29 mouse cellular contexts compared by ENCODE assay signal in the genomic region with DNA sequence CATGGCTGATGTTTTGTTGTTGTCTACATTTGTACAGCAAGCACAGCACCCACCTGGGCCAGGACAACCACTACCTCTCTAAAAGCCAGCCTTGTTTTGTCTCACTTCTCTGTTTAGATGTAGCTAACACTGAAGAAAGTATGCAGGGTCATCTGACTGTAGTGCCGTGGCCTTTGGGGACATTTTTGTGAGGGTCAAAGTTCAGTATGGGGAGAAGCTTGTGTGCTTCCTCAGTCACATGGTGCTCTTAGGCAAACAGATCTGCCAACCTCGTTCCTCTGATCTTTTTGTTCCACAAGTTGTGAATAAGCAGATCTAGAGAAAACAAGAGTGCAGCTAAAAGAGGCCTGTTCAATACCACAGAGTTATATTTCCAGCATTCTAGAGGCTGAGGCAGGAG. TPM values are rescaled to one million over a fixed set of nuclear protein-coding genes. Genes with fewer than 3 reads are reported as not detected.
DNase-seq lines count a peak whose midpoint lies in the region; ATAC-seq and TF ChIP-seq lines count a peak whose summit lies in the region.
"Had no signal": no experiment of that assay in that cellular context is flagged by ENCODE, and none has a peak within 500 bp of the region (broad histone marks: within the 10 kb centered on the region; RNA-seq: fewer than 3 reads in every experiment).

No protein-coding gene starts in this region.

- no peak for TF ChIP-seq CTCF in liver, adult 2 months (IDR thresholded peaks at IDR 0.05; ENCODE audit: low read depth, low read length)

- no peaks in the 10 kb centered on the region for H3K9me3 ChIP-seq in liver, embryonic 11.5 days (ENCODE audit: control insufficient read depth, low read length)
- H3K9me3 ChIP-seq in midbrain, embryonic 11.5 days (ENCODE audit: control insufficient read depth, low read length): no peaks in the 10 kb centered on the region
- H3K9me3 ChIP-seq in midbrain, embryonic 15.5 days: no peaks in the 10 kb centered on the region
- H3K9me3 ChIP-seq: heart, embryonic 13.5 days; hindbrain, embryonic 15.5 days; neural tube, embryonic 13.5 days had no signal

- no peak for TF ChIP-seq POLR2A in liver, adult 2 months (IDR thresholded peaks at IDR 0.05; ENCODE audit: extremely low read depth, insufficient read depth, low read length)

- ATAC-seq in liver, embryonic 11.5 days (replicated peaks; ENCODE audit: low FRiP score): no peak
- no peak for ATAC-seq in midbrain, embryonic 11.5 days (ENCODE audit: low FRiP score)
- no peak for ATAC-seq in midbrain, embryonic 15.5 days (replicated peaks)
- ATAC-seq: forebrain, embryonic 16.5 days; lung, postnatal 0 days had no signal

- no peak overlapping the region for H3K4me3 ChIP-seq in liver, adult 2 months (ENCODE audit: insufficient read depth, low read depth, low read length)
- H3K4me3 ChIP-seq in liver, embryonic 11.5 days (ENCODE audit: low read depth, low read length): no peak overlapping the region
- H3K4me3 ChIP-seq in midbrain, embryonic 11.5 days (ENCODE audit: low read depth, low read length): no peak overlapping the region
- no peak overlapping the region for H3K4me3 ChIP-seq in midbrain, embryonic 15.5 days
- H3K4me3 ChIP-seq: erythroblast, embryonic 14.5 days; gastrocnemius, adult 2 months; heart, adult 2 months; heart, embryonic 13.5 days; hindbrain, embryonic 15.5 days; layer of hippocampus, adult 2 months; neural tube, embryonic 13.5 days had no signal

- WGBS in liver, adult 2 months: 7% methylated on average over 2 of the region's 2 CpGs
- WGBS in liver, embryonic 11.5 days: 34% methylated on average over 2 of the region's 2 CpGs
- WGBS in midbrain, embryonic 11.5 days: 38% methylated on average over 2 of the region's 2 CpGs
- WGBS in midbrain, embryonic 15.5 days: 37% methylated on average over 2 of the region's 2 CpGs

- peaks cover 13% of the 10 kb centered on the region; the same call in 1 of the 2 replicates for H3K79me2 ChIP-seq in liver, adult 2 months (ENCODE audit: control insufficient read depth, insufficient read depth, low read length)

- peak; percentile 23 for DNase-seq in heart, adult 11 months
- no peak for DNase-seq in heart, adult 9 months (ENCODE audit: low spot score in 2 of 2)
- peak; percentile 100 for DNase-seq in liver, adult 2 months (ENCODE audit: extremely low read depth, low read depth, low spot score)
- DNase-seq in liver, embryonic 11.5 days (ENCODE audit: low spot score): no peak
- DNase-seq in midbrain, embryonic 11.5 days (ENCODE audit: low spot score, missing footprints): peak; percentile 80
- DNase-seq in MN1 (ENCODE audit: low spot score): no peak
- no peak for DNase-seq in layer of hippocampus, adult 9-11 months
- DNase-seq: adrenal gland, postnatal 25 days; cerebellum, adult 11-12 months; cerebellum, adult 9-11 months; gastrocnemius, adult 2 months; gastrocnemius, postnatal 36 days; heart, adult 2 months; heart, postnatal 10 days; kidney, adult 11 months; kidney, postnatal 36 days; left cerebral cortex, postnatal 4 days; right cerebral cortex, postnatal 4 days had no signal

- no peak overlapping the region for H3K4me2 ChIP-seq in liver, embryonic 11.5 days
- no peak overlapping the region for H3K4me2 ChIP-seq in midbrain, embryonic 11.5 days
- no peak overlapping the region for H3K4me2 ChIP-seq in midbrain, embryonic 15.5 days
- H3K4me2 ChIP-seq: heart, embryonic 13.5 days; hindbrain, embryonic 15.5 days; neural tube, embryonic 13.5 days had no signal

- peaks cover 49% of the 10 kb centered on the region for H3K4me1 ChIP-seq in liver, adult 2 months (ENCODE audit: control insufficient read depth, insufficient read depth, low read length)
- no peaks in the 10 kb centered on the region for H3K4me1 ChIP-seq in liver, embryonic 11.5 days (replicated peaks; ENCODE audit: control insufficient read depth, insufficient read depth, low read length)
- H3K4me1 ChIP-seq in midbrain, embryonic 11.5 days (ENCODE audit: control insufficient read depth, insufficient read depth, low read length): peaks cover 6% of the 10 kb centered on the region; the same call in 1 of the 2 replicates
- H3K4me1 ChIP-seq in midbrain, embryonic 15.5 days: peaks cover 5% of the 10 kb centered on the region; the same call in 1 of the 2 replicates
- H3K4me1 ChIP-seq: hindbrain, embryonic 15.5 days; neural tube, embryonic 13.5 days had no signal

- peaks cover 23% of the 10 kb centered on the region; the same call in 1 of the 2 replicates for H3K36me3 ChIP-seq in liver, adult 2 months (ENCODE audit: control insufficient read depth, insufficient read depth, low read length)
- no peaks in the 10 kb centered on the region for H3K36me3 ChIP-seq in liver, embryonic 11.5 days (ENCODE audit: control insufficient read depth, insufficient read depth, low read length)
- no peaks in the 10 kb centered on the region for H3K36me3 ChIP-seq in midbrain, embryonic 11.5 days (ENCODE audit: control insufficient read depth, insufficient read depth, low read length)
- H3K36me3 ChIP-seq in midbrain, embryonic 15.5 days (replicated peaks): no peaks in the 10 kb centered on the region
- H3K36me3 ChIP-seq: heart, embryonic 13.5 days; hindbrain, embryonic 15.5 days; neural tube, embryonic 13.5 days had no signal

- no peaks in the 10 kb centered on the region for H3K27me3 ChIP-seq in liver, adult 2 months (ENCODE audit: control insufficient read depth, insufficient read depth, low read length)
- peaks cover 30% of the 10 kb centered on the region for H3K27me3 ChIP-seq in liver, embryonic 11.5 days (replicated peaks; ENCODE audit: control insufficient read depth, insufficient read depth, low read length)
- H3K27me3 ChIP-seq in midbrain, embryonic 11.5 days (ENCODE audit: control insufficient read depth, insufficient read depth, low read length): peaks cover 90% of the 10 kb centered on the region
- H3K27me3 ChIP-seq in midbrain, embryonic 15.5 days (replicated peaks): peaks cover 93% of the 10 kb centered on the region

- H3K27ac ChIP-seq in liver, adult 2 months (replicated peaks; ENCODE audit: insufficient read depth, low read depth, low read length): peak overlapping the region; percentile 96
- no peak overlapping the region for H3K27ac ChIP-seq in liver, embryonic 11.5 days (ENCODE audit: low read depth, low read length)
- H3K27ac ChIP-seq in midbrain, embryonic 11.5 days (ENCODE audit: low read depth, low read length): no peak overlapping the region
- no peak overlapping the region for H3K27ac ChIP-seq in midbrain, embryonic 15.5 days
- H3K27ac ChIP-seq: gastrocnemius, adult 2 months; heart, adult 2 months; heart, embryonic 13.5 days; hindbrain, embryonic 15.5 days; layer of hippocampus, adult 2 months; neural tube, embryonic 13.5 days had no signal

- peak overlapping the region; percentile 53; the same call in 1 of the 2 replicates for H3K9ac ChIP-seq in liver, adult 2 months (ENCODE audit: low read depth, low read length)
- H3K9ac ChIP-seq in liver, embryonic 11.5 days (ENCODE audit: low read depth, low read length): no peak overlapping the region
- no peak overlapping the region for H3K9ac ChIP-seq in midbrain, embryonic 11.5 days (ENCODE audit: low read length)
- no peak overlapping the region for H3K9ac ChIP-seq in midbrain, embryonic 15.5 days
- H3K9ac ChIP-seq: heart, embryonic 13.5 days; hindbrain, embryonic 15.5 days; neural tube, embryonic 13.5 days had no signal

RNA-seq across cellular contexts. Expression of a gene that starts 21.3 kb away (rescaled TPM):
- 11.2 and 14.2 TPM in 2 replicates for total RNA-seq in liver, adult 2 months (2014; rRNA removed)
- 66.4 and 103 TPM in 2 replicates for polyA plus RNA-seq in liver, adult 2 months (2012; rRNA removed)
- 8.8 and 10.5 TPM in 2 replicates for polyA plus RNA-seq in liver, embryonic 11.5 days (2014; fragmentation: Nextera tagmentation; extraction: Ambion mirVana)
- 15.1 and 17.9 TPM in 2 replicates for polyA plus RNA-seq in midbrain, embryonic 11.5 days (2014; fragmentation: Nextera tagmentation; extraction: Ambion mirVana)
- 5.2 and 6.1 TPM in 2 replicates for polyA plus RNA-seq in midbrain, embryonic 15.5 days (2015; fragmentation: Nextera tagmentation; extraction: Ambion mirVana)
- total RNA-seq: adrenal gland, postnatal 25 days; gastrocnemius, adult 2 months; gastrocnemius, postnatal 36 days; heart, adult 2 months; heart, postnatal 10 days; hematopoietic stem cell, adult 5-6 weeks; layer of hippocampus, adult 2 months; layer of hippocampus, postnatal 25 days; left cerebral cortex, postnatal 4 days; MEL had no signal
- polyA plus RNA-seq: erythroblast, embryonic 14.5 days; forebrain, embryonic 16.5 days had no signal

Comparison
In these comparisons a context has a peak if more than half of its experiments do, and no peak if none do; other contexts are left out.
1. DNase-seq: peak in heart, adult 11 months (single experiment), liver, adult 2 months (single experiment) and midbrain, embryonic 11.5 days (single experiment); none in heart, adult 9 months (0 of 2), liver, embryonic 11.5 days (single experiment), MN1 (single experiment) and layer of hippocampus, adult 9-11 months (single experiment).